Mouse (Mus musculus): ENCODE data around the gene Slc31a2. TPM values are rescaled to one million over a fixed set of nuclear protein-coding genes. Genes with fewer than 3 reads are reported as not detected.

Slc31a2 gene
- total and polyA plus RNA-seq, 3 experiments, result 0.13 to 5.7 (median 4.4) TPM

GRCm38 (mm10) chr4:62293219-62293861 is 31.0 kb downstream of the Slc31a2 start:
- Histone ChIP-seq H3K36me3 (replicated peaks) (peaks cover 30% of the 10 kb centered on the region), H3K4me1 (ENCODE audit: insufficient read depth, low read depth, low read length) (peaks cover 5% of the 10 kb centered on the region; the same call in 1 of the 2 replicates), H3K4me3 (ENCODE audit: low read depth, low read length) (no peak overlapping the region), H3K27me3 (ENCODE audit: insufficient read depth, low read length) (no peaks in the 10 kb centered on the region), H3K9me3 (replicated peaks) (no peaks in the 10 kb centered on the region)
- DNase-seq (ENCODE audit: low spot score), result no peak
- no peak for ATAC-seq (ENCODE audit: extremely low read depth, insufficient number of reproducible peaks, low FRiP score, poor library complexity, severe bottlenecking)
- no peak for TF ChIP-seq GATA2 (IDR thresholded peaks at IDR 0.05; ENCODE audit: borderline replicate concordance, low read depth, low read length)
- no peak for TF ChIP-seq TAL1 (conservative IDR thresholded peaks at IDR 0.05; ENCODE audit: low read depth, low read length)
- TF ChIP-seq GATA1 (IDR thresholded peaks at IDR 0.05; ENCODE audit: borderline replicate concordance, low read length), result no peak
- TF ChIP-seq CTCF (IDR thresholded peaks at IDR 0.05; ENCODE audit: low read depth, low read length), result no peak
- no peak for TF ChIP-seq POLR2AphosphoS5 (IDR thresholded peaks at IDR 0.05; ENCODE audit: insufficient replicate concordance, low read depth, low read length)

GRCm38 (mm10) chr4:62294741-62295140 is 32.4 kb downstream of the Slc31a2 start:
- H3K27me3 ChIP-seq (ENCODE audit: insufficient read depth, low read length), result no peaks in the 10 kb centered on the region
- DNase-seq (ENCODE audit: low spot score), result no peak
- H3K4me3 ChIP-seq (ENCODE audit: low read depth, low read length), result no peak overlapping the region
- no peak for ATAC-seq (ENCODE audit: extremely low read depth, insufficient number of reproducible peaks, low FRiP score, poor library complexity, severe bottlenecking)
- no peak for TF ChIP-seq CTCF (IDR thresholded peaks at IDR 0.05; ENCODE audit: low read depth, low read length)
- no peak for TF ChIP-seq TAL1 (conservative IDR thresholded peaks at IDR 0.05; ENCODE audit: low read depth, low read length)
- no peak for TF ChIP-seq GATA1 (IDR thresholded peaks at IDR 0.05; ENCODE audit: borderline replicate concordance, low read length)
- TF ChIP-seq POLR2AphosphoS5 (IDR thresholded peaks at IDR 0.05; ENCODE audit: insufficient replicate concordance, low read depth, low read length), result no peak
- TF ChIP-seq GATA2 (IDR thresholded peaks at IDR 0.05; ENCODE audit: borderline replicate concordance, low read depth, low read length), result no peak
- H3K4me1 ChIP-seq (ENCODE audit: insufficient read depth, low read depth, low read length), result peaks cover 5% of the 10 kb centered on the region; the same call in 1 of the 2 replicates
- H3K36me3 ChIP-seq (replicated peaks), result peaks cover 44% of the 10 kb centered on the region
- H3K9me3 ChIP-seq (replicated peaks), result no peaks in the 10 kb centered on the region

GRCm38 (mm10) chr4:62297280-62298130 is 35.1 kb downstream of the Slc31a2 start:
- TF ChIP-seq CTCF (IDR thresholded peaks at IDR 0.05; ENCODE audit: low read depth, low read length) (no peak), GATA2 (IDR thresholded peaks at IDR 0.05; ENCODE audit: borderline replicate concordance, low read depth, low read length) (no peak), POLR2AphosphoS5 (IDR thresholded peaks at IDR 0.05; ENCODE audit: insufficient replicate concordance, low read depth, low read length) (no peak), TAL1 (conservative IDR thresholded peaks at IDR 0.05; ENCODE audit: low read depth, low read length) (no peak), GATA1 (IDR thresholded peaks at IDR 0.05; ENCODE audit: borderline replicate concordance, low read length) (no peak)
- H3K27me3 ChIP-seq (ENCODE audit: insufficient read depth, low read length), result no peaks in the 10 kb centered on the region
- peaks cover 72% of the 10 kb centered on the region for H3K36me3 ChIP-seq (replicated peaks)
- H3K4me1 ChIP-seq (ENCODE audit: insufficient read depth, low read depth, low read length), result peaks cover 5% of the 10 kb centered on the region; the same call in 1 of the 2 replicates
- no peaks in the 10 kb centered on the region for H3K9me3 ChIP-seq (replicated peaks)
- DNase-seq (ENCODE audit: low spot score) (no peak), ATAC-seq (ENCODE audit: extremely low read depth, insufficient number of reproducible peaks, low FRiP score, poor library complexity, severe bottlenecking) (no peak)
- H3K4me3 ChIP-seq (ENCODE audit: low read depth, low read length), result no peak overlapping the region

- Histone ChIP-seq H3K9me3 (replicated peaks) (no peaks in the 10 kb centered on the region), H3K36me3 (replicated peaks) (peaks cover 92% of the 10 kb centered on the region), H3K4me3 (ENCODE audit: low read depth, low read length) (no peak overlapping the region), H3K4me1 (ENCODE audit: insufficient read depth, low read depth, low read length) (peaks cover 5% of the 10 kb centered on the region; the same call in 1 of the 2 replicates), H3K27me3 (ENCODE audit: insufficient read depth, low read length) (no peaks in the 10 kb centered on the region)
- no peak for ATAC-seq (ENCODE audit: extremely low read depth, insufficient number of reproducible peaks, low FRiP score, poor library complexity, severe bottlenecking)
- TF ChIP-seq POLR2AphosphoS5 (IDR thresholded peaks at IDR 0.05; ENCODE audit: insufficient replicate concordance, low read depth, low read length) (no peak), CTCF (IDR thresholded peaks at IDR 0.05; ENCODE audit: low read depth, low read length) (no peak), GATA1 (IDR thresholded peaks at IDR 0.05; ENCODE audit: borderline replicate concordance, low read length) (no peak), GATA2 (IDR thresholded peaks at IDR 0.05; ENCODE audit: borderline replicate concordance, low read depth, low read length) (no peak), TAL1 (conservative IDR thresholded peaks at IDR 0.05; ENCODE audit: low read depth, low read length) (no peak)
- no peak for DNase-seq (ENCODE audit: low spot score)
These were observed 37.6 kb downstream of the Slc31a2 start for GRCm38 (mm10) chr4:62300001-62300400.

GRCm38 (mm10) chr4:62302795-62303194 is 40.4 kb downstream of the Slc31a2 start:
- Histone ChIP-seq H3K9me3 (replicated peaks) (no peaks in the 10 kb centered on the region), H3K36me3 (replicated peaks) (peaks cover 99% of the 10 kb centered on the region), H3K27me3 (ENCODE audit: insufficient read depth, low read length) (no peaks in the 10 kb centered on the region), H3K4me3 (ENCODE audit: low read depth, low read length) (no peak overlapping the region), H3K4me1 (ENCODE audit: insufficient read depth, low read depth, low read length) (no peaks in the 10 kb centered on the region)
- DNase-seq (ENCODE audit: low spot score), result no peak
- no peak for TF ChIP-seq CTCF (IDR thresholded peaks at IDR 0.05; ENCODE audit: low read depth, low read length)
- TF ChIP-seq TAL1 (conservative IDR thresholded peaks at IDR 0.05; ENCODE audit: low read depth, low read length), result no peak
- no peak for TF ChIP-seq GATA1 (IDR thresholded peaks at IDR 0.05; ENCODE audit: borderline replicate concordance, low read length)
- no peak for TF ChIP-seq GATA2 (IDR thresholded peaks at IDR 0.05; ENCODE audit: borderline replicate concordance, low read depth, low read length)
- no peak for TF ChIP-seq POLR2AphosphoS5 (IDR thresholded peaks at IDR 0.05; ENCODE audit: insufficient replicate concordance, low read depth, low read length)
- no peak for ATAC-seq (ENCODE audit: extremely low read depth, insufficient number of reproducible peaks, low FRiP score, poor library complexity, severe bottlenecking)

DNA sequence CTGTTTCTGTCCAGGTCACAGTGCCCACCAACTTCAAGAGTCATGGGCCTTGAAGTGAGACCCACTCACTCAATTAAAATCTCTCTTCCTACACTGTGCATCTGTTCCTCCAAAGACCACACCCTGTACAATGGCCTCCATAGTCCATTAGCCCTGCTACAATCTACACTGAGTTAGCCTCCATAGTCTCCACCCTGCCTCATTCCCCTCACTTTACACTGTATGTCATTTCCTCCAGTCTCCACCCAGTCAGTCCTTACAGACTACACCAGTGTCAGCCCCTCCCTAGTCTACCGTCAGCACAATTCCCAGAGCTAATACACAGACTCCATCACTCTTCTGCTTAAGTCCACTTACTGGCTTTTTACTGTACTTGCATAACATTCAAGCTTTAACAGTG is 40.9 kb downstream of the Slc31a2 start:
- Histone ChIP-seq H3K27me3 (ENCODE audit: insufficient read depth, low read length) (no peaks in the 10 kb centered on the region), H3K36me3 (replicated peaks) (peaks cover 100% of the 10 kb centered on the region), H3K4me1 (ENCODE audit: insufficient read depth, low read depth, low read length) (no peaks in the 10 kb centered on the region), H3K4me3 (ENCODE audit: low read depth, low read length) (no peak overlapping the region), H3K9me3 (replicated peaks) (no peaks in the 10 kb centered on the region)
- TF ChIP-seq GATA1 (IDR thresholded peaks at IDR 0.05; ENCODE audit: borderline replicate concordance, low read length) (no peak), POLR2AphosphoS5 (IDR thresholded peaks at IDR 0.05; ENCODE audit: insufficient replicate concordance, low read depth, low read length) (no peak), GATA2 (IDR thresholded peaks at IDR 0.05; ENCODE audit: borderline replicate concordance, low read depth, low read length) (no peak), TAL1 (conservative IDR thresholded peaks at IDR 0.05; ENCODE audit: low read depth, low read length) (no peak), CTCF (IDR thresholded peaks at IDR 0.05; ENCODE audit: low read depth, low read length) (no peak)
- ATAC-seq (ENCODE audit: extremely low read depth, insufficient number of reproducible peaks, low FRiP score, poor library complexity, severe bottlenecking), result no peak
- DNase-seq (ENCODE audit: low spot score), result no peak

Measured in G1E (cell line).